Mouse (Mus musculus): ENCODE measurements around the gene Fhl1. TPM values are rescaled to one million over a fixed set of nuclear protein-coding genes. Genes with fewer than 3 reads are reported as not detected.
A peak's percentile ranks its signal among the peaks of the same experiment; 100 is the strongest.

Fhl1 gene
- polyA plus RNA-seq, 1 experiment from 2014 or later: 200 TPM

GRCm38 (mm10) chrX:56703965-56704562, 27.5 kb upstream of the Fhl1 start:
- no peak overlapping the region for H3K27ac ChIP-seq (ENCODE audit: low read length)
- ATAC-seq (replicated peaks; ENCODE audit: extremely low read depth, insufficient read depth, low FRiP score): no peak
- 64% methylated on average over 8 of the region's 8 CpGs for WGBS

GRCm38 (mm10) chrX:56708592-56709370, 22.8 kb upstream of the Fhl1 start:
- no peak overlapping the region for H3K27ac ChIP-seq (ENCODE audit: low read length)
- WGBS: 62% methylated on average over 6 of the region's 6 CpGs
- H3K36me3 ChIP-seq (ENCODE audit: control insufficient read depth, insufficient read depth): no peaks in the 10 kb centered on the region
- no peaks in the 10 kb centered on the region for H3K9me3 ChIP-seq (replicated peaks; ENCODE audit: control insufficient read depth, low read length)
- H3K4me2 ChIP-seq (ENCODE audit: low read depth, low read length): no peak overlapping the region
- no peak for ATAC-seq (replicated peaks; ENCODE audit: extremely low read depth, insufficient read depth, low FRiP score)
- no peak overlapping the region for H3K4me3 ChIP-seq (ENCODE audit: low read length)
- H3K27me3 ChIP-seq (ENCODE audit: control insufficient read depth, insufficient read depth, low read length): no peaks in the 10 kb centered on the region
- H3K9ac ChIP-seq (ENCODE audit: low read length): no peak overlapping the region
- H3K4me1 ChIP-seq (ENCODE audit: control insufficient read depth, insufficient read depth, low read length): no peaks in the 10 kb centered on the region

More at GRCm38 (mm10) chrX:56703965-56704562, 27.5 kb upstream of the Fhl1 start:
- Histone ChIP-seq H3K27me3 (ENCODE audit: control insufficient read depth, insufficient read depth, low read length) (no peaks in the 10 kb centered on the region), H3K4me2 (ENCODE audit: low read depth, low read length) (no peak overlapping the region), H3K4me3 (ENCODE audit: low read length) (no peak overlapping the region), H3K36me3 (ENCODE audit: control insufficient read depth, insufficient read depth) (no peaks in the 10 kb centered on the region), H3K9ac (ENCODE audit: low read length) (no peak overlapping the region), H3K4me1 (ENCODE audit: control insufficient read depth, insufficient read depth, low read length) (no peaks in the 10 kb centered on the region), H3K9me3 (replicated peaks; ENCODE audit: control insufficient read depth, low read length) (no peaks in the 10 kb centered on the region)

GRCm38 (mm10) chrX:56710522-56710921, 21.1 kb upstream of the Fhl1 start:
- Histone ChIP-seq H3K27me3 (ENCODE audit: control insufficient read depth, insufficient read depth, low read length) (no peaks in the 10 kb centered on the region), H3K4me1 (ENCODE audit: control insufficient read depth, insufficient read depth, low read length) (no peaks in the 10 kb centered on the region), H3K36me3 (ENCODE audit: control insufficient read depth, insufficient read depth) (no peaks in the 10 kb centered on the region), H3K4me2 (ENCODE audit: low read depth, low read length) (no peak overlapping the region), H3K27ac (ENCODE audit: low read length) (no peak overlapping the region), H3K9me3 (replicated peaks; ENCODE audit: control insufficient read depth, low read length) (no peaks in the 10 kb centered on the region), H3K9ac (ENCODE audit: low read length) (no peak overlapping the region), H3K4me3 (ENCODE audit: low read length) (no peak overlapping the region)
- no peak for ATAC-seq (replicated peaks; ENCODE audit: extremely low read depth, insufficient read depth, low FRiP score)
- WGBS: 75% methylated on average over 1 of the region's 1 CpGs

GRCm38 (mm10) chrX:56712666-56713065, 18.9 kb upstream of the Fhl1 start:
- 82% methylated on average over 1 of the region's 1 CpGs for WGBS

GRCm38 (mm10) chrX:56722559-56722958, 9.0 kb upstream of the Fhl1 start:
- Histone ChIP-seq H3K27me3 (ENCODE audit: control insufficient read depth, insufficient read depth, low read length) (no peaks in the 10 kb centered on the region), H3K4me3 (ENCODE audit: low read length) (no peak overlapping the region), H3K36me3 (ENCODE audit: control insufficient read depth, insufficient read depth) (no peaks in the 10 kb centered on the region), H3K4me1 (ENCODE audit: control insufficient read depth, insufficient read depth, low read length) (no peaks in the 10 kb centered on the region), H3K9ac (ENCODE audit: low read length) (no peak overlapping the region), H3K27ac (ENCODE audit: low read length) (no peak overlapping the region), H3K4me2 (ENCODE audit: low read depth, low read length) (peak overlapping the region; percentile 11; the same call in 1 of the 2 replicates), H3K9me3 (replicated peaks; ENCODE audit: control insufficient read depth, low read length) (no peaks in the 10 kb centered on the region)
- WGBS: 52% methylated on average over 8 of the region's 8 CpGs
- ATAC-seq (replicated peaks; ENCODE audit: extremely low read depth, insufficient read depth, low FRiP score): no peak

More at GRCm38 (mm10) chrX:56712666-56713065, 18.9 kb upstream of the Fhl1 start:
- no peaks in the 10 kb centered on the region for H3K36me3 ChIP-seq (ENCODE audit: control insufficient read depth, insufficient read depth)
- H3K9me3 ChIP-seq (replicated peaks; ENCODE audit: control insufficient read depth, low read length): no peaks in the 10 kb centered on the region
- no peak overlapping the region for H3K27ac ChIP-seq (ENCODE audit: low read length)
- H3K4me2 ChIP-seq (ENCODE audit: low read depth, low read length): no peak overlapping the region
- ATAC-seq (replicated peaks; ENCODE audit: extremely low read depth, insufficient read depth, low FRiP score): no peak
- no peaks in the 10 kb centered on the region for H3K27me3 ChIP-seq (ENCODE audit: control insufficient read depth, insufficient read depth, low read length)
- no peak overlapping the region for H3K4me3 ChIP-seq (ENCODE audit: low read length)
- no peak overlapping the region for H3K9ac ChIP-seq (ENCODE audit: low read length)
- H3K4me1 ChIP-seq (ENCODE audit: control insufficient read depth, insufficient read depth, low read length): no peaks in the 10 kb centered on the region

- H3K36me3 ChIP-seq (ENCODE audit: control insufficient read depth, insufficient read depth): no peaks in the 10 kb centered on the region
- H3K27me3 ChIP-seq (ENCODE audit: control insufficient read depth, insufficient read depth, low read length): no peaks in the 10 kb centered on the region
- ATAC-seq (replicated peaks; ENCODE audit: extremely low read depth, insufficient read depth, low FRiP score): no peak
- H3K27ac ChIP-seq (ENCODE audit: low read length): no peak overlapping the region
- H3K9ac ChIP-seq (ENCODE audit: low read length): no peak overlapping the region
- H3K4me1 ChIP-seq (ENCODE audit: control insufficient read depth, insufficient read depth, low read length): peaks cover 2% of the 10 kb centered on the region; the same call in 1 of the 2 replicates
- H3K9me3 ChIP-seq (replicated peaks; ENCODE audit: control insufficient read depth, low read length): no peaks in the 10 kb centered on the region
- WGBS: 45% methylated on average over 3 of the region's 3 CpGs
- H3K4me2 ChIP-seq (ENCODE audit: low read depth, low read length): no peak overlapping the region
- H3K4me3 ChIP-seq (ENCODE audit: low read length): no peak overlapping the region
These were observed 3.1 kb upstream of the Fhl1 start for GRCm38 (mm10) chrX:56728507-56728906.

- 23% methylated on average over 10 of the region's 10 CpGs for WGBS
- Histone ChIP-seq H3K4me3 (ENCODE audit: low read length) (peak overlapping the region; percentile 65), H3K4me2 (ENCODE audit: low read depth, low read length) (peak overlapping the region; percentile 62), H3K27ac (ENCODE audit: low read length) (peak overlapping the region; percentile 86), H3K36me3 (ENCODE audit: control insufficient read depth, insufficient read depth) (no peaks in the 10 kb centered on the region), H3K9ac (ENCODE audit: low read length) (peak overlapping the region; percentile 75), H3K4me1 (ENCODE audit: control insufficient read depth, insufficient read depth, low read length) (peaks cover 2% of the 10 kb centered on the region; the same call in 1 of the 2 replicates), H3K9me3 (replicated peaks; ENCODE audit: control insufficient read depth, low read length) (no peaks in the 10 kb centered on the region), H3K27me3 (ENCODE audit: control insufficient read depth, insufficient read depth, low read length) (no peaks in the 10 kb centered on the region)
- no peak for ATAC-seq (replicated peaks; ENCODE audit: extremely low read depth, insufficient read depth, low FRiP score)
These were observed 720 bp upstream of the Fhl1 start for GRCm38 (mm10) chrX:56730828-56731305.

GRCm38 (mm10) chrX:56732401-56732800, 814 bp downstream of the Fhl1 start:
- H3K9me3 ChIP-seq (replicated peaks; ENCODE audit: control insufficient read depth, low read length): no peaks in the 10 kb centered on the region
- peaks cover 10% of the 10 kb centered on the region for H3K4me1 ChIP-seq (ENCODE audit: control insufficient read depth, insufficient read depth, low read length)
- H3K4me3 ChIP-seq (ENCODE audit: low read length): peak overlapping the region; percentile 65
- 18% methylated on average over 3 of the region's 3 CpGs for WGBS
- H3K4me2 ChIP-seq (ENCODE audit: low read depth, low read length): peak overlapping the region; percentile 62
- H3K27ac ChIP-seq (ENCODE audit: low read length): peak overlapping the region; percentile 81
- ATAC-seq (replicated peaks; ENCODE audit: extremely low read depth, insufficient read depth, low FRiP score): no peak
- H3K36me3 ChIP-seq (ENCODE audit: control insufficient read depth, insufficient read depth): no peaks in the 10 kb centered on the region
- H3K27me3 ChIP-seq (ENCODE audit: control insufficient read depth, insufficient read depth, low read length): no peaks in the 10 kb centered on the region
- H3K9ac ChIP-seq (ENCODE audit: low read length): peak overlapping the region; percentile 75

GRCm38 (mm10) chrX:56734436-56734835, 2.8 kb downstream of the Fhl1 start:
- H3K9ac ChIP-seq (ENCODE audit: low read length): no peak overlapping the region
- 0 out of 2 replicates have a peak overlapping the region, but pooled peaks have one; percentile 12 for H3K4me3 ChIP-seq (ENCODE audit: low read length)
- 27% methylated on average over 5 of the region's 5 CpGs for WGBS

More at GRCm38 (mm10) chrX:56734436-56734835, 2.8 kb downstream of the Fhl1 start:
- H3K27ac ChIP-seq (ENCODE audit: low read length): peak overlapping the region; percentile 46; the same call in 1 of the 2 replicates
- no peaks in the 10 kb centered on the region for H3K27me3 ChIP-seq (ENCODE audit: control insufficient read depth, insufficient read depth, low read length)
- ATAC-seq (replicated peaks; ENCODE audit: extremely low read depth, insufficient read depth, low FRiP score): no peak
- no peaks in the 10 kb centered on the region for H3K9me3 ChIP-seq (replicated peaks; ENCODE audit: control insufficient read depth, low read length)
- H3K4me1 ChIP-seq (ENCODE audit: control insufficient read depth, insufficient read depth, low read length): peaks cover 10% of the 10 kb centered on the region
- no peaks in the 10 kb centered on the region for H3K36me3 ChIP-seq (ENCODE audit: control insufficient read depth, insufficient read depth)
- H3K4me2 ChIP-seq (ENCODE audit: low read depth, low read length): peak overlapping the region; percentile 21; the same call in 1 of the 2 replicates

Measured in heart, embryonic 16.5 days (tissue).